Mouse (Mus musculus) erythroid progenitor cell, adult 5-6 weeks (primary cell): ENCODE data around the gene Cd38. TPM values are rescaled to one million over a fixed set of nuclear protein-coding genes. Genes with fewer than 3 reads are reported as not detected.

Experiments
- ATAC-seq: replicated peaks from 2 replicates; pipeline ENCODE4 v1.8.0; 2016; ENCODE audit warnings: moderate number of reproducible peaks, mild to moderate bottlenecking, moderate TSS enrichment, inconsistent platforms; ENCODE audit not compliant: poor library complexity, low FRiP score, severe bottlenecking
- total RNA-seq, 2 experiments: library from RNA; stranded (forward) in 1 of 2; stranded (reverse) in 1 of 2; fragments of 150-400 nt in 1 of 2; fragments of 186-747, 209-891 nt in 1 of 2; gene quantifications; 2 replicates each; pipeline versions ENCODE4 v1.2.3 to v1.2.4; 2015 to 2017; ENCODE audit warnings: low replicate concordance in 2 of 2

The Cd38 gene
- total RNA-seq (2015; ENCODE audit: low replicate concordance): 14.4 and 18.0 TPM in 2 replicates
- 5.8 and 7.6 TPM in 2 replicates for total RNA-seq (2017; ENCODE audit: low replicate concordance)

DNA sequence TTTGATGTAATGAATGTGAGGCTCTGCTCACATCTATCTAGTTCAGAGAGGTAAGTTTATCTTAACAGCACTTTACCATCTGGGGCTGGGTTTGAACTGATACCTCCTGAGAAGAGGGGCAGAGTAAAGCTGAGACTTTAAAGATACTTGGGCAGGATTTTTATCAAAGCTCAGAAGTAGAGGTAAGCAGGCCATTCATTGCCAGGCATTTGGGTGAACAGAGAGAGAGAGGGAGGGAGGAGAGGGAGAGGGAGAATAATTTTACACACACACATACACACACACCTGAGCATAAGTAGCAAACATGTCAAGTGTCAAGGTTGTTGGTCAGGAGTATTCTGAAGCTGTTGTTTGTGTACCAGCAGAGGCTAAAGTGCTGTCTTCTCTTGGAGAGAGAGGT, at the start of gene Cd38:
Gene Cd38, plus strand, starts transcription at position 301 of the 400 bp plus-strand sequence.
- ATAC-seq: no peak

- no peak for ATAC-seq
Measured at GRCm38 (mm10) chr5:43818695-43819094, 49.7 kb upstream of the Cd38 start, which contains the start of gene Bst1. TSS of gene Bst1 (plus strand) at chr5:43818885.

- ATAC-seq: no peak
Measured at GRCm38 (mm10) chr5:43820785-43821184, 47.6 kb upstream of the Cd38 start.

GRCm38 (mm10) chr5:43821538-43821937, 46.8 kb upstream of the Cd38 start, which contains the start of gene Fbxl5:
TSS of gene Fbxl5 (minus strand) at chr5:43821638.
- ATAC-seq: no peak

GRCm38 (mm10) chr5:43822199-43822598, 46.2 kb upstream of the Cd38 start:
- no peak for ATAC-seq

GRCm38 (mm10) chr5:43822824-43823223, 45.5 kb upstream of the Cd38 start:
- ATAC-seq: no peak

DNA sequence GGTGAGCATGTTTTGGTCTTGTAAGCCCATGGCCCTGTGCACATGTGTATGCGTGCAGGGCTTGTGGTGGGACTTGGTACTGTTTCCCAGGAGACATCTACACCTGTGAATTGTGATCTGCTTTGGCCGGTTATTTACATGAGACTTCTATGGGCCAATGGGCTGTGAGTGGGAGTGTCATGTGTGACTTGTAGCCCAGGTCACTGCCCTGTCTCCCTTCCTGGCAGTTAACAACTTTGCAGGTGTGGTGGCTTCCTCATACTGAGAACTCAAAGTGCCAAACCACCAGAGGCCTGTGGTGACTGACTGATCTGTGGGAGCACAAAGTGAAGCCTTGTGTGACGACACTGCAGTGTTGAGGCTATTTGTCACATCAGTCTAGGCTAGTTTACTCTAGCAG, 43.8 kb upstream of the Cd38 start:
- ATAC-seq: no peak

DNA sequence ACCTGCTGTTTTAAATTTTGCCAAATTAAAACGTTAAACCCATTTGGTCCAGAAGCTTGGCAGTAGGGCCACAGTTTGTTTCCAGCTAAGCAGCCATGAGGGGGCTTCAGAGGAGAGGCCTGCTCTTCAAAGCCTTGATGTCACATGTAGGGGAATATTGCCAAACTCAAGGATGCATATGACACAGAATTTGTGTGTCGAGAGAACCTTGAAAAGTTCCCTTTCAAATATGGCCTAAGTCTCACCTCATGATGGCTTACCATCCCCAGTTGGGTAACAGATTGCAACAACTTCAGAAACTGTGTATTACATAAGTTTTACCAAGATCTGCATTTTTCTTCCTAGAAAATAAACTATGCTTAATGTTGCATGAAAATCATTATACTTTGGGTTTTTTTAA, 41.5 kb upstream of the Cd38 start:
- ATAC-seq: no peak

DNA sequence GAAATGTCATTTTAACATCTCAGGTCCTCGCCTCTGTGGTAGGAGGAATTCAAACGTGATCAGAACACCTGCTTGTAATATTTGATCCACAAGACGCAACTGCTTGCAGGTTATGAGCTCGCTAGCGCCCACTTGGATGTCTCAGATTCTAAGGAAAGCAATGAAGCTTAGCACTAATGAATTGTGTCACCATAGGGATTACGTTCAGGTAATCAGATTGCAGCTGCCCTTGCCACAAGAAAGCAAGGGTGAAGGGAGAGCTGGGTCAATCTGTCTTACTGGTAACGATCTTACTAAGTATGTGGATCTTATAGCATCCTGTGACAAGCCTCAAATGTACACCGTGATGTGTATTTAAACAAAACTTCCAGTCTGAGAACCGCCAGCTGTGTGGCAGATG, 41.0 kb upstream of the Cd38 start:
- no peak for ATAC-seq

- no peak for ATAC-seq
Measured at GRCm38 (mm10) chr5:43836590-43836989, 31.8 kb upstream of the Cd38 start.

DNA sequence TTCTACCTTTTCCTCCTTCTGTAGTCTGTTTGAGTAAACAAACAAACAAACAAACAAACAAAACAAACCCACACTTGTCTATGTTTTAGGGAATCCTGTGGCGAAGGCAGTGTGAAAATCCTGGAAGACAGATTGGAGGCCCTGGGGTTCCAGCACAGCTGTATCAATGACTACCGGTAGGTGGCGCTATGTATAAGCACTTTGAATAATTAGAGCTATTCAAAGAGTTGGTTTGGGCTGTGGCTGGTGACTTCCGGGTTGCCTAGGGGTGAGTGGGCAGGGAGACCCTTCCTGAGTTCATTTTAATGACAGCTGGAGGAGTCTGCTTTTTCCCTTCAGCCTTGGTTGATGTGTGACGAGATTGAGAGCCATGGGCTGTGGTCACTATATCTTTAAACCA, 31.0 kb upstream of the Cd38 start:
- no peak for ATAC-seq

- ATAC-seq: no peak
Measured at GRCm38 (mm10) chr5:43841144-43842010, 27.0 kb upstream of the Cd38 start.

DNA sequence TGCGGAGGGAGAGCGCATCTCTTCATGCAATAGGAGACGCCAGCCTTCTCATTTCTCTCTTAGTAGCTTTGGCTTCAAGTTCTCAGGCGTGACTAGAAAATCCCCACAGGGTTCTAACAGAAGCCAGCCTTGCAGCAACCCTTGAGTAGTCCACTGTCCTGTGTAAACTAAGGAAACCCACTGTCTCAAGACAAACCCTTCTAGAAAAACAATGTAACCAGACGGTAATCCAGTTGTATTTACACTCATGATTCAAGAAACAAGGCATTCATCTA, 26.4 kb upstream of the Cd38 start:
- ATAC-seq: no peak

DNA sequence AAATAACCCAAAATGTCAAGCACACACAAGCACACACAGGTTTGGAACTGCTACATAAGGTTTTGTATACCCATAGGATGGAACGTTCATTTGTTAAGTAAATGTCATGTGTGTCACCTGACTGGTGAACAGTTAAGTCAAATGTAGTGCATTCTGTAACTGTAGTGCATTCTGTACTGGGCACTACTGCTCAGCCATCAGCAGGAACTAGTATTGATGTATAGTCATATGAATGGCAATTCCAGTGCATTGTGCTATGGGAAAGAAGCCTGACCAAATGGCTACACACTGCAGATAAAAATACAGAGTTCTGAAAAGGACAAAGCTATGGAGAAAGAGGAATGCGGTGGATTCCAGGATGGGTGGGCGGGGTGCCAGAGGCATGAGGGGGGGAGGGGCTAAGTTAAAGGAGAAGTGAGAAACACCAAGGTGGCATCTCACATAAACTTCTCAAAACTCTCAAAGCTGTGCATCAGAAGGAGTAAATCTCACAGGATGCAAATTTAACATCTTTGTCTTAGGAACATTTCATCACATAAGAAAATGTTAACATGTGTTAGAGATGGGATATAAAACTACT, 25.7 kb upstream of the Cd38 start:
- no peak for ATAC-seq

DNA sequence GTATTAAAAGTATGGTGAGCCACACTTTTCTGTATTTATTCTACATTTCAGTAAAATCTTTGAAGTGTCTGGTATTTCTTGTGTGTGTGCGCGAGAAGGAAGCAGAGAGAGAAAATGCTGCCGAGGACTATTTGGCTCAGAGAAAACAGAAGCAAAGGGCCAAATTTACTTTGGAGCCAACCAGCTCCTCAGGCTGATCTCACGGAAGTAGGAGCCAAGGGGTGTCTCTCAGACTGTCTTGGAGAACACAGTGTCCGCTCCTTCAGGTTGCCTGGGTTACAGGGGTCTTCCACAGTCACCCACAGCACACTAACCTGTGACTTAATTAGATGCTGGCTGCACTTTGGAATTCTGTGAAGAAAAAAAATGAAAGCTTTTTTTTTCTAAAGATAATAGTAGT, 23.3 kb upstream of the Cd38 start:
- ATAC-seq: no peak

GRCm38 (mm10) chr5:43845646-43846045, 22.7 kb upstream of the Cd38 start:
- no peak for ATAC-seq

GRCm38 (mm10) chr5:43846227-43846626, 22.1 kb upstream of the Cd38 start:
- no peak for ATAC-seq

DNA sequence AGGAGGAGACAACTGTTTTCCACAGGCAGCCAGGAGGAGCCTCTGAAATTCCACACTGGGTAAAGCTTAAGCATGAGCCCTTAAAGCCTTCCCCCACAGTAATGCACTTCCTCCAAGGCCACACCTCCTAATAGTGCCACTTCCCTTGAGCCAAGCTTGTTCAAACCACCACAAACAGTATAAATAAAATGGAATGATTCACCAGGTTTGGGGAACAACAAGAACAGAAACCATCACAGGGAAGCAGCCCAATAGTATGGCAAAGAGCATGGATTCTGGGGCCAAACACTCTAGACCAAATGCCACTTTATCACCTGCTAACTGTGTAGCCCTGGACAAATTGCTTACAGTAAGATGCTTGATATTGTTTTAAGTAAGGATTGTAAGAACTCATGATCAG, 20.8 kb upstream of the Cd38 start:
- no peak for ATAC-seq

GRCm38 (mm10) chr5:43848275-43848674, 20.1 kb upstream of the Cd38 start:
- no peak for ATAC-seq

- no peak for ATAC-seq
Measured at GRCm38 (mm10) chr5:43853096-43853867, 15.1 kb upstream of the Cd38 start.
